ENCODE assay signal across 8 mouse cellular contexts in the genomic region with DNA sequence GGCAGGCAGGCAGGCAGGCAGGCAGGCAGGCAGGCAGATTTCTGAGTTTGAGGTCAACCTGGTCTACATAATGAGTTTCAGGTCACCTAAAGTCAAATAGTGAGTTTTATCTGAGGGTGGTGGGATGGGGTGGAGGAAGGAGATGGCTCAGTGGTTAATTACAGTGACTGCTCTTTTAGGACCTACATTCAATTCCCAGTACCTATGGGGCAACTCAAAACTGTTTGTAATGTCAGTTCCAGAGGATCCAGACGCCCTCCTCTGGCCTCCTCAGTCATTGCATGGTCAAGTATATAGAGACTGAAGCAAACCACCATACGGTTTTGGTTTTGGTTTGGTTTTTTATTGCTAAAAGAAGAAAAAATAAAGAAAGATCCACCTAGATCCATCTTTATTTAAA. TPM values are rescaled to one million over a fixed set of nuclear protein-coding genes. Genes with fewer than 3 reads are reported as not detected.
DNase-seq lines count a peak whose midpoint lies in the region; ATAC-seq and TF ChIP-seq lines count a peak whose summit lies in the region.

No protein-coding gene starts in this region.

- WGBS in heart, adult 2 months = 31% methylated on average over 2 of the region's 2 CpGs

- H3K27ac ChIP-seq in heart, adult 2 months = no peak overlapping the region

- H3K27me3 ChIP-seq in heart, adult 2 months (ENCODE audit: control insufficient read depth, insufficient read depth, low read length) = no peaks in the 10 kb centered on the region

- peak; percentile 69 for TF ChIP-seq CTCF in heart, adult 2 months (IDR thresholded peaks at IDR 0.05)

- H3K4me1 ChIP-seq in heart, adult 2 months (ENCODE audit: control insufficient read depth, insufficient read depth, low read length) = peaks cover 8% of the 10 kb centered on the region

- H3K4me3 ChIP-seq in heart, adult 2 months = no peak overlapping the region

- peaks cover 6% of the 10 kb centered on the region for H3K79me2 ChIP-seq in heart, adult 2 months (replicated peaks; ENCODE audit: control insufficient read depth, insufficient read depth, low read length)

- H3K9ac ChIP-seq in heart, adult 2 months (ENCODE audit: low read depth, low read length) = no peak overlapping the region

- TF ChIP-seq EP300 in heart, adult 2 months (IDR thresholded peaks at IDR 0.05; ENCODE audit: insufficient read depth, low read depth, low read length) = no peak

- intact Hi-C loops in heart, adult 2 months (cut with DNase I) = no loop called here
- intact Hi-C loops in heart, postnatal 25 days (cut with DNase I) = no loop called here

- TF ChIP-seq POLR2A in heart, adult 2 months (IDR thresholded peaks at IDR 0.05; ENCODE audit: insufficient read depth, low read depth, low read length) = no peak

- no peak for DNase-seq in heart, adult 2 months
- no peak for DNase-seq in heart, postnatal 25 days (ENCODE audit: low spot score)
- peak; percentile 67 for DNase-seq in CD4-positive, CD25-positive, alpha-beta regulatory T cell, adult 2 months (ENCODE audit: low read depth, low spot score)
- peak; percentile 28 for DNase-seq in c-Kit-positive CD71-negative TER-119-negative erythroid progenitor cells, embryonic 14.5 days (ENCODE audit: low read depth)
- DNase-seq in cerebellum, adult 8-10 months = no peak
- no peak for DNase-seq in layer of hippocampus, postnatal 36 days
- no peak for DNase-seq in layer of hippocampus, postnatal 25 days (ENCODE audit: extremely low spot score in 1 of 2, low spot score in 1 of 2)

- H3K36me3 ChIP-seq in heart, adult 2 months (ENCODE audit: control insufficient read depth, insufficient read depth, low read length) = peaks cover 43% of the 10 kb centered on the region

- peak; percentile 49; the same call in 1 of the 2 replicates for ATAC-seq in monocyte, adult 5-6 weeks (replicated peaks; ENCODE audit: insufficient number of reproducible peaks, low FRiP score, low TSS enrichment, poor library complexity, severe bottlenecking)

RNA-seq across cellular contexts. Expression of a gene that starts 29.9 kb away (rescaled TPM):
- 10 to 100 TPM; 46.0 to 50.6 TPM for total RNA-seq in heart, adult 2 months (2021)
- 179 and 212 TPM in 2 replicates for polyA plus RNA-seq in heart, adult 2 months (2012; rRNA removed)
- total RNA-seq in heart, postnatal 25 days (2021) = 10 to 100 TPM; 58.6 to 62.3 TPM
- 46.7 to 97.0 TPM (median 77.6 TPM) in 3 replicates for total RNA-seq in monocyte, adult 5-6 weeks (2017)
- 10 to 100 TPM; 49.0 to 52.9 TPM for total RNA-seq in layer of hippocampus, postnatal 36 days (2021)
- 10 to 100 TPM; 48.7 to 49.1 TPM for total RNA-seq in layer of hippocampus, postnatal 25 days (2021)

RNA-seq across cellular contexts. Expression of a gene that starts 53.0 kb away (rescaled TPM):
- total RNA-seq in heart, adult 2 months (2021) = 1 to 10 TPM; 1.6 to 1.9 TPM
- 6.9 TPM in 2 replicates for polyA plus RNA-seq in heart, adult 2 months (2012; rRNA removed)
- 1 to 10 TPM; 1.8 to 2.2 TPM for total RNA-seq in heart, postnatal 25 days (2021)
- not detected in 3 replicates for total RNA-seq in monocyte, adult 5-6 weeks (2017)
- total RNA-seq in layer of hippocampus, postnatal 36 days (2021) = 1 to 10 TPM; 4.7 to 4.8 TPM
- total RNA-seq in layer of hippocampus, postnatal 25 days (2021) = 1 to 10 TPM; 4.8 to 6.2 TPM

RNA-seq across cellular contexts. Expression of a gene that starts 53.2 kb away (rescaled TPM):
- total RNA-seq in heart, adult 2 months (2021) = under 1 TPM; 0.05 TPM
- polyA plus RNA-seq in heart, adult 2 months (2012; rRNA removed) = 0.09 and 0.12 TPM in 2 replicates
- under 1 TPM in 1 of 2 experiments, not detected in 1; 0.05 TPM for total RNA-seq in heart, postnatal 25 days (2021)
- total RNA-seq in monocyte, adult 5-6 weeks (2017) = 1.7 to 2.9 TPM (median 1.7 TPM) in 3 replicates
- total RNA-seq in layer of hippocampus, postnatal 36 days (2021) = 10 to 100 TPM; 25.9 to 28.9 TPM
- 10 to 100 TPM; 24.2 to 30.6 TPM for total RNA-seq in layer of hippocampus, postnatal 25 days (2021)

Comparison
In these comparisons a context has a peak if more than half of its experiments do, and no peak if none do; other contexts are left out.
1. DNase-seq: peak in CD4-positive, CD25-positive, alpha-beta regulatory T cell, adult 2 months (single experiment) and c-Kit-positive CD71-negative TER-119-negative erythroid progenitor cells, embryonic 14.5 days (single experiment); none in heart, adult 2 months (0 of 2), heart, postnatal 25 days (single experiment), cerebellum, adult 8-10 months (single experiment), layer of hippocampus, postnatal 36 days (0 of 2) and layer of hippocampus, postnatal 25 days (0 of 2).